Mouse (Mus musculus) T-helper 2 cell (primary cell): ENCODE data around the gene Wdr45b.
"Not testable (repeated sequence)": the region's sequence is repeated elsewhere in the genome, so short reads cannot be mapped to it uniquely, and the experiment has no call there.

ENCODE experiments used
- in situ Hi-C: fragments of 300-600 bp; cut with MboI, MseI; formaldehyde crosslinking; loops from one replicate; pipeline ENCODE4 v1.15.1; 2025; ENCODE audit warnings: high pct_unique_total_duplicates

Gene Wdr45b

DNA sequence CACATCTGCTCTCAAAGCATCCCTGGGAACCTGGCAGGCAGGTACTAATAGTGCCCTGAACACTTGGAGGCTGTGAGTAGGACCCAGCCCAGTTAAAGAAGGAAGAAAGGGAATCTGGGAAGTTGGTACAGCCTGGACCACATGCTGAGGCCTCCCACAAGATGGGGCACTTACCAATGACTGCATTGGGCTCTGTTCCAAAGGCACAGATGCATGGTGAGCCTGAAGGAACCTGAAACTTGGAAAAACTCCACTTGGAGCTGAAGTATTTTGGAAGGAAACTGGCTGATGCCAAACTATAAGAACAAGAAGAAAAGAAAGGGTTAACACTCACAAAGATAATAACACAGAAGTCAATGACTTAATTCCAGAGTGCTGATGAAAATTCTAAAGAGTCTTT is 25.6 kb downstream of the Wdr45b start:
- in situ Hi-C loops: no loop called here

DNA sequence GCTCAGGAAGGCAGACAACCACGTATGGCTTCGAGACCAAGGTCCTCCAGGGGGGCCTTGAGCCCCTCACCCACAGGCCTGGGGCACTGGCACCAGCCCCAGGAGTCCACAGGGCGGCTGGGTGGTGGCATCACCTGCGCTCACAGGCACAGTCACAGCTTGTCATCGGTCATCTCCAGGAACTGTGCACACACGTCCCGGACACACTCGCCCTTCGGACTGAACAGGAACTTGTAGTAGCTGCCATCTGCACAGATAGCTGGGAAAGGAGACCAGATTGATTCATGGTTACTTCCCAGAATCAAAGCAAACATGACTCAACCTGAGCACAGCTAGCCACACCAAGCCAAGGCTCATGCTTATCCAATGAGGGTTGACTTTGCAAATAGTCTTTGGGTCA is 26.0 kb downstream of the Wdr45b start:
- in situ Hi-C loops: no loop called here

DNA sequence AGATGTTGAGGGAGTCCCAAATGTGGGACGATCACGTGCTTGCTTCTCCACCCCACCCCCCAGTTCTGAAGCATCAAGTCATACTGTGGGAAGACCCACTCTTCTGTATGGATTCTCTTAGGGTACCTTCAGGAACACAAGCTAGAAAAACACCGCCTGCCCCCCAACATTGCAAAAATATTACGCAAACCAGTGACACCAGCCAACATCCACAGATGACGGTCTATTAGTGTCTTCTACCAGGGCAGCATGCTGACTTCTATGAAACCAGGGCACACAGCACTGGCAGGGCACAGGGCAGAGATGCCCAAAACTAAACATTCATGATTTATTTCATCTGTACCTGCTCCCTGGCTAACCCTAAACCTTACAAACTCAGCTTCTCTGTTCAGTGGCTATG is 27.6 kb downstream of the Wdr45b start:
- in situ Hi-C loops: no loop called here

DNA sequence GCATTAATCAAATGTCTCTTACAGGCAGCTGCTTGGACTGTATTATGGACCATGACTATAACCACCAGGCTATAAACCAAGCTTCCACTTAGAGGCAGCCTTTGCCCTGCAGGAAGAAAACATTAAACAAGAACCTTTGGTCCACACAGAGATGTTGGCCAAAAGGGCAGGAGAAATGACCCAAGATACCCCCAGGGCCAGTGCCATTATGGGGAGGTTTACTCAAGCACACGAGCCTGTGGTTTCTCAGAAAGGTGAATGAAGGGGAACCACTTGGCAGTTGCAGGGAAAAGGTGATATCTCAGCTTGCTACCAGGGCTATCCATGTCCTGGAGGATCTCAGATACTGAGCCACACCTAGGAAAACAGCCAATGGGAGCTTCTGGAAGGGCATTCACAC is 28.2 kb downstream of the Wdr45b start:
- in situ Hi-C loops: no loop called here

DNA sequence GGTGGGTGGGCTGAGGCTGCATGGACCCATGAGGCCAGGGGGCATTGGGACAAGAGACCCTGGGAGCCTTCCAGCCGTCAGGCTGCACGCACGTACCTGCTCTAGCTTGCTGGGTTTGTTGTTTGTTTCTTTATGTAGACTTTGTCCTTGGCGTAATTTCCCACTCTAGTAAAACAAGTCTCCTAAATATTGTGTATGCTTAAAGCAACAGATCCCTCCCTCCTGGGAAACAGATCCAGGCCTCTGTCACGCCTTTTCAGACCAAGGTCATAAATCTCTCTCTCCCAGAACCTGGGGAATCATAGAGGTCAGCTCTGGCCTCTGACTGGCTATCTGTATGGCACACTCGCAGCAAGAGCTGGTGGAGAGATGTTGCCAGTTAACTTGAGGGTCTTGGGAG is 46.5 kb downstream of the Wdr45b start:
- in situ Hi-C loops: not testable (repeated sequence)

DNA sequence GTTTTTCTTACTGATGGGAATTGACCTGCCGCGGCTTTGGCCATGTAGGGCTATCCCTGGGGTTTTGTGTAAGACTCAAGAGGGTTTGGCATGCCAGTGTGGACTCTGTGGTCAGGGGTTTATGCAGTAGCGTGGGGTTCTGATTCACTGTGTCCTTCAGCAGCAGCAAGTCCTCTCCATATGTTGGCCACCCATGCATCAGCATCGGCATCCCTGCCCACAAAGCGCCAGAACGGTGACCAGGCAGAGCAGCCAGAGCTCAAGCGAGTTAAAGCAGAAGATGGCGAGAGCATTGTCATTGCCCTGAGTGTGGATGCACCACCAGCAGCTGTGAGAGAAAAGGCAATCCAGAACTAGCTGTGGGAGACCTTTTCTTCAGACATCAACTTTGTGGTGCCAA is 47.6 kb downstream of the Wdr45b start:
- in situ Hi-C loops: no loop called here

DNA sequence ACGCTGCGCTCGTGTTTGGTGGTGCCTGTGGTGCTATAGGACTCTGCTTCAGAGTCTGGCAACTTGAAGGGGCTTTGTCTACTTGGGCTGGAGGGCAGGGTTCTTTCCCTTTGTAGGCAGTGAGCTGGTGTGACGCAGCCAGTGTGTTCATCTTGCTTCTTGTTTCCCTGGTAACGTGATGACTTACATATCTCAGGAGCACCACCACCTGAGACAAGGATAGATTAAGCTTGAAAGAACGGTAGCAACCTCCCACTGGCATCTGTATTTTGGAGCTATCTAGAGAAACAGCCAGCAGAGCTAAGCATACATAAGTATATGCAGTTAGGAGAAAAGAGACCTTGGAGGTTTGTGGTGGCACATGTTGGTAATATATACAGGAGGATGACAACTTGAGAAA is 48.9 kb downstream of the Wdr45b start:
- in situ Hi-C loops: no loop called here

DNA sequence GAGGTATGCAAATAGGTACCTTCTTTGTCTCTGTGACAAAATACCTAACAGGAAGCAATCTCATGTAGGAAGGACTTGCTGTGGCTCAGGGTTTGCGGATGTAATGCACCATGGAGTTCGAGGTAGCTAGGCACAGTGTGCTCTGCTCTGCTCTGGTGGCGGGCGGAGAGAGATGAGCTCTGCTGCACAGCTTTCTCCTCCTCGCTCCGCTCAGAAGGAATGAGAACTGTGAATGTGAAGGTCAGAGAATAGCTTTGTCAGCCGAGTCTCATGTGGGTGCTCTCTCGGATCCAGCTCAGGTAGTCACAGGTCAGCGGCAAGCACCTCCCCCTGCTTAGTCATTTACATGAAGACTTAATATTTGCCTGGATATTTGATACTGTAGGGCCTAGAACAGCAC is 54.0 kb downstream of the Wdr45b start:
- in situ Hi-C loops: no loop called here

DNA sequence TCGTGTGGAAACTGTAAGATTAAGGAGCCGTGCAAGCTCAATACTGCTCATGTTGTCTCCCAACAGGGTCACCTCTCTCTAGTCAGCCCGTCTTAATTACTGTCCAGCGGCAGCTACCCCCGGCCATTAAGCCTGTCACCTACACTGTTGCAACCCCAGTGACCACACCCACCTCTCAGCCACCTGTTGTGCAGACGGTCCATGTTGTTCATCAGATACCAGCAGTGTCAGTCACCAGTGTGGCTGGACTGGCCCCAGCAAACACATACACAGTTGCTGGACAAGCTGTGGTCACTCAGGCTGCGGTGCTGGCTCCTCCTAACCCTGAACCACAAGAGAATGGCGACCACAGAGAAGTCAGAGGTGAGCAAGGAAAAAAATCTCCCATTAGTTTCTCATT is 55.8 kb downstream of the Wdr45b start:
- in situ Hi-C loops: no loop called here

DNA sequence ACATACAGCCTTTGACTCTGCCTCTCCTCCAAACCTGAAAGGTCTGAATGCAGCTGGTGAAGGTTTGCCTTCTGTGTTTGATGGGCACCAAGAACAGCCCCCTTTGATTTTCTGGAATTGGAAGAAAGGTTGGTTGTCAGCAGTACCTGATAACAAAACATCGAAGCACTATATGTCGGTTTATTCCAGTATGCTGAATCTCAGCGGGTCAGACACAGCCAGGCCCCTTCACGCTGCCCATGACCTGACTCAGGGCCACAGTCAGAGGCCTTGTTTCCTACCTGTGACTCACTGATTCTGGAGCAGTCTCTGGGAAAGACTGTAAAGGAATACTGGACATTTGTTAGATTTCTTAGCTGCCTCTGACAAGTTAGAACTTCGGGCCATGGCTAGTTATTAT is 59.5 kb downstream of the Wdr45b start:
- in situ Hi-C loops: no loop called here

DNA sequence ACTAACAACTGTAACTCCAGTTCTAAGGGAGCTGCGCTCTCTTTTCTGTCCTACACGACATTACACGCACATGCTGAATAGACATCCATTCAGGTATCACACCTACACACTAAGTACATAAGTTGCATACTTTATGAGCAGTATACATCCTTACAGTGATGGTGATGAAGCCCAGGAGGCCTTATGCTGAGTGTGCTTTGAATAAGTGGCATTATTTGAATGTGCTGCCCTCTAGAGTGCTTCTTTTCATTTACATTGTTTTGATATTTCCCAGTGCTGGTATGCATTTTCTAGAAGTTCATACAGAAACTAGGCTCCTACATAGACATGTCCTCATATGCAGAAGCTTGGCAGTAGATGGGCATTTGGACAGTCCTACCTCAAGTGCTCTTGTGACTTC is 64.4 kb downstream of the Wdr45b start:
- in situ Hi-C loops: no loop called here

DNA sequence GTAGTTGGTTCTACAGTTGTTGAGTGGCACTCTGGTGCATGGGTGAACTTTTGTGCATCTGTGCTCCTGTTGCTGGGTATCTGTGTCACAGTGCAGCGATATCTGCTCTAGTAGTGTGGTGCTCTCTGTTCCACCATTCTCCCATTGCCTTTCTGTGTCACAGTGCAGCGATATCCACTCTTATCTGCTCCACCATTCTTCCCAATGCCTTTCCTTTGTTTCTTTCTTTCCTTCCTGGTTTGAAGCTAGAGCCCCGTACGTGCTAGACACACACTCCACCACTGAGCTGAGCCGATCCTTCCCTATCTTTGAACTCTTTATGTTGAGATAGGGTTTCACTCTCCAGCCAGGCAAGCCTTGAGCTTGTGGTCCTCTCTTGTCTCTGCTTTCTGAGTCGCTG is 71.3 kb downstream of the Wdr45b start:
- in situ Hi-C loops: no loop called here

DNA sequence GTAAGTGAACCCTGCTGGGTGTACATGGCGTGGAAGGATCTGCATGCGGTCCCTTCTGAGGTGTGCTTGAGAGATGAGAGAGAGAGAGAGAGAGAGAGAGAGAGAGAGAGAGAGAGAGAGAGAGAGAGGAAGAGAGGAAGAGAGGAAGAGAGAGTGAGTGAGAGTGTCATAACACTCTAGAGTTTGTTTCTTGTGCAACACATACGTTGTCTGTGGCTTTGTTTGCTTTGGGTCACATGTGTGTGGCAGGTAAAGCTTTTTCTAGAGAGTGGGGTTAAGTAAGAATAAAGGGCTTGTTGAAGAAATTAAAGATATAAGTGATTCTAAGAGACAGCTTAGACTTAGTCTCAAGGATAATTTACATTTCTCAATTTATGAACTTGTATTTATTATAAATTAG is 76.2 kb downstream of the Wdr45b start:
- in situ Hi-C loops: no loop called here

DNA sequence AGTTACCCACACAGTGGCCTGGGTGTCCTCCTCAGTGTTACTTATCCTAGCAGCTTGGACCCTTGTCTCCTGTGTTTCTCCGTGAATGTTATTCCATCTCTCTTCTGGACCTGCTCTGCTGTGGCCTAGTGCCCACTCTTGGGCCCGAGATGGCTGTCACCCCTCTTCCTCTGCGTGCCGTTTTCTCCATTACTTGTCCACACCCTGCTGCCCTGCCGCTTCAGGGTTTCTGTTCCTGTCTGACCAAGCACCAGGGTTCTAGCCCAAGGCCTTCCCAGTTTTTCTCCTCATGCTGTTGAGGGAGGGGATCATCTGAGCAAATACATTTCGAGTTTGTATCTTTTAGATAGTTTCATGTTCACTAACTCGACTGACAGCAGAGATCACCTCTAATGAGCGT is 76.7 kb downstream of the Wdr45b start:
- in situ Hi-C loops: no loop called here
